Mouse (Mus musculus) embryonic facial prominence, embryonic 13.5 days (tissue): Measurements from ENCODE around the gene Defb26. TPM values are rescaled to one million over a fixed set of nuclear protein-coding genes. Genes with fewer than 3 reads are reported as not detected.

Experiments
- ATAC-seq: fragments of 200-750 bp; cut with Nextera tagmentation; 2 replicates; pipeline ENCODE4 v1.8.0; 2017; ENCODE audit warnings: low read depth; ENCODE audit not compliant: insufficient number of reproducible peaks, insufficient read depth, low FRiP score, low TSS enrichment
- H3K27ac ChIP-seq: fragments of 300-500 bp; sonication (generic); 2 replicates; pipeline ENCODE4 v1.5.1; 2015; ENCODE audit warnings: moderate library complexity, mild to moderate bottlenecking, inconsistent platforms
- H3K27me3 ChIP-seq: fragments of 300-500 bp; sonication (generic); 2 replicates; pipeline ENCODE4 v1.6.1; 2015; ENCODE audit warnings: mild to moderate bottlenecking, inconsistent platforms
- H3K36me3 ChIP-seq: fragments of 300-500 bp; sonication (generic); 2 replicates; pipeline ENCODE4 v1.6.1; 2015; ENCODE audit warnings: mild to moderate bottlenecking, inconsistent platforms
- H3K4me1 ChIP-seq: fragments of 300-500 bp; sonication (generic); 2 replicates; pipeline ENCODE4 v1.6.1; 2015; ENCODE audit warnings: inconsistent platforms
- H3K4me2 ChIP-seq: fragments of 300-500 bp; sonication (generic); 2 replicates; pipeline ENCODE4 v1.6.1; 2015; ENCODE audit warnings: moderate library complexity, mild to moderate bottlenecking, inconsistent platforms
- H3K4me3 ChIP-seq: fragments of 300-500 bp; sonication (generic); 2 replicates; pipeline ENCODE4 v1.5.1; 2015; ENCODE audit warnings: mild to moderate bottlenecking, inconsistent platforms
- H3K9ac ChIP-seq: fragments of 300-500 bp; sonication (generic); 2 replicates; pipeline ENCODE4 v1.6.1; 2015; ENCODE audit warnings: mild to moderate bottlenecking, inconsistent platforms
- H3K9me3 ChIP-seq: fragments of 300-500 bp; sonication (generic); 2 replicates; pipeline ENCODE4 v1.6.1; 2016; ENCODE audit warnings: inconsistent platforms
- WGBS: fragments of 180-500 bp; shearing (Covaris S2); methylation state at CpG from one replicate; pipeline ENCODE4 v1.1.7; 2015; ENCODE audit warnings: mixed read lengths; 5-methylcytosine and 5-hydroxymethylcytosine counted together
- polyA plus RNA-seq: library from polyadenylated mRNA; unstranded; fragments of >200 nt; fragmentation: Nextera tagmentation; extraction: Ambion mirVana; gene quantifications from 2 replicates; pipeline ENCODE4 v1.2.1, GENCODE M21; 2015

Gene Defb26
- polyA plus RNA-seq, 1 experiment from 2014 or later, result not detected

DNA sequence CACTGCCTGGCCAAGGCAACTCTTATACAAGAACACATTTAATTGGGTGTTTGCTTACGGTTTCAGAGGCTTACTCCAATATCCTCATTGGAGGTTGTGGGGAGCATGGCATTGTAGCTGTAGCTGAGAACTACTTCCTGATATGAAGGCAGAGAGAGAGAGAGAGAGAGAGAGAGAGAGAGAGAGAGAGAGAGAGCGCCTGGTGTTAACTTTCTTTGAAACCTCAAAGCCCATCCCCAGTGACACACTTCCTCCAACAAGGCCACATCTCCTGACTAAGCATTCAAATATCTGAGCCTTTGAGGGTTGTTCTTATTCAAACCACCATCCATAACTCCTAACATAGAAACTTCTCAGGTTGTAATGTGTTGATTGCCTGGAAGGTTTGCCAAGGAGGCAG is 7.5 kb downstream of the Defb26 start:
- no peak for ATAC-seq
- no peak overlapping the region for H3K4me3 ChIP-seq
- H3K27me3 ChIP-seq, result no peaks in the 10 kb centered on the region
- no peak overlapping the region for H3K9ac ChIP-seq
- H3K27ac ChIP-seq, result no peak overlapping the region
- 76% methylated on average over 2 of the region's 2 CpGs for WGBS
- H3K4me1 ChIP-seq, result no peaks in the 10 kb centered on the region
- no peaks in the 10 kb centered on the region for H3K9me3 ChIP-seq
- H3K4me2 ChIP-seq, result no peak overlapping the region
- H3K36me3 ChIP-seq, result no peaks in the 10 kb centered on the region

DNA sequence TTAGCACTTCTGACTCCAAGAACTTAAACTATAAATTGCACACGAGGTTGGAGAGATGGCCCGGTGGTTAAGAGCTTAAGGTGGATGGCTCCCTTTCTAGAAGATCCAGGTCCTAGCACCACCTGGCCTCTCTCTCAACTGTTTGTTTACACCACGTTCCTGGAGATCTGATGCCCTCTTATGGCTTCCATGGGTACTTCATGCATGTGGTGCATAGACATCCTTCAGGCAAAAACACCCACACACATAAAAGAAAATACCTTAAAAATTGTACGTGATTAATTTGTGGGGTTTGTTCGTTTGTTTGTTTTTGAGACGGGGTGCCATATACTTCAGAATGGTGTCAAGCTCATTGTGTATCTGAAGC is 10.6 kb downstream of the Defb26 start:
- ATAC-seq, result no peak
- 75% methylated on average over 6 of the region's 6 CpGs for WGBS
- H3K4me3 ChIP-seq, result no peak overlapping the region
- no peaks in the 10 kb centered on the region for H3K36me3 ChIP-seq
- H3K27me3 ChIP-seq, result no peaks in the 10 kb centered on the region
- H3K9ac ChIP-seq, result no peak overlapping the region
- no peaks in the 10 kb centered on the region for H3K9me3 ChIP-seq
- no peak overlapping the region for H3K27ac ChIP-seq
- H3K4me1 ChIP-seq, result no peaks in the 10 kb centered on the region
- H3K4me2 ChIP-seq, result no peak overlapping the region

DNA sequence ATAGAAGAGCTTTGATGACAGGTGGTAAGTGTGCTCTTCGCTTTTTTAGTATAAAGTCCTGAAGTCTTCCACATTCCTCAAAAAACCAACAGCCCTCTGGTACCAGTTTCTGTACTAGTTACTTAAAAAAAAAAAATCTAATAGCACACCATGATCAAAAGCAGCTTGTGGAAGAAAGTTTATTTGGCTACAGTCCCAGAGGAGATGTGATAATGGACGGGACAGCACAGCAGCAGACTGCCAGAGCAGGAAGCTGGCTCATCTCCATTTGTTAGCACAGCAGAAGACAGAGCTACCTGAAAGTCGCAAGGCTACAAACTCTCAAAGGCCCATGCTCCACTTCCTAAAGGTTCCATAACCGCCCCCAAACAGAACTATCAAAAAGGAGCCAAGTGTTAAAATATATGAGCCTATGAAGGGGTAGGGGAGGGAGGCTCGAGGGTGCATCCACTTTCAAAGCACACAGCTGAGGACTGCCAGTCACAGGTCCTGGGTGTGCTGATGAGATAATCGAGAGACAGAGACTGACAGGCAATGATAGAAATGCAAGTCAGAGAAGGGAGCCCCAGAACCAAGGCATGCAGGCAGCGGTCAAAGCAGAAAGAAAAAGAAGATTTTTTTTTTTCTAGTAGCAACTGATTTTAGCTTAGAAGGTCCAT is 11.2 kb downstream of the Defb26 start:
- no peak overlapping the region for H3K9ac ChIP-seq
- no peaks in the 10 kb centered on the region for H3K4me1 ChIP-seq
- H3K27ac ChIP-seq, result no peak overlapping the region
- H3K9me3 ChIP-seq, result no peaks in the 10 kb centered on the region
- H3K27me3 ChIP-seq, result no peaks in the 10 kb centered on the region
- no peak overlapping the region for H3K4me2 ChIP-seq
- H3K36me3 ChIP-seq, result no peaks in the 10 kb centered on the region
- no peak for ATAC-seq
- 74% methylated on average over 7 of the region's 7 CpGs for WGBS
- H3K4me3 ChIP-seq, result no peak overlapping the region

- Histone ChIP-seq H3K9ac (no peak overlapping the region), H3K27me3 (no peaks in the 10 kb centered on the region), H3K4me2 (no peak overlapping the region), H3K4me3 (no peak overlapping the region), H3K9me3 (no peaks in the 10 kb centered on the region), H3K36me3 (no peaks in the 10 kb centered on the region), H3K27ac (no peak overlapping the region), H3K4me1 (no peaks in the 10 kb centered on the region)
- ATAC-seq, result no peak
- WGBS, result 74% methylated on average over 6 of the region's 6 CpGs
Observed at GRCm38 (mm10) chr2:152498020-152498419, 13.5 kb downstream of the Defb26 start.

DNA sequence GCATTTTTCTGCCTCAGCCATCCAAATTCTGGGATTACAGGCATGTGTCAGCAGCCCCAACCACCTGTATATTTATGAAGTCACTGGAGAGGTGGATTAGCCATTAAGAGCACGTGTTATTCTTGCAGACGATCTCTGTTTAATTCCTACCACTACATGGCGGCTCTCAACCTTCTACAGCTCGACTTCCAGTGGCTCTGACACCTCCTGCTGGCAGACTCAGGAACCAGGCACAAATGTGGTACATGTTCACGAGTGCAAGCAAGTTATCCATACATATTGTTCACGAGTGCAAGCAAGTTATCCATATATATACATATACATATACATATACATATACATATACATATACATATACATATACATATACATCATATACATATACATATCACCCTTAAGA is 18.3 kb downstream of the Defb26 start:
- no peak overlapping the region for H3K4me2 ChIP-seq
- H3K27me3 ChIP-seq, result no peaks in the 10 kb centered on the region
- no peak overlapping the region for H3K4me3 ChIP-seq
- H3K9me3 ChIP-seq, result no peaks in the 10 kb centered on the region
- H3K9ac ChIP-seq, result no peak overlapping the region
- no peaks in the 10 kb centered on the region for H3K4me1 ChIP-seq
- no peak for ATAC-seq
- 74% methylated on average over 6 of the region's 6 CpGs for WGBS
- no peaks in the 10 kb centered on the region for H3K36me3 ChIP-seq
- H3K27ac ChIP-seq, result no peak overlapping the region

- H3K36me3 ChIP-seq, result no peaks in the 10 kb centered on the region
- no peak within 1 kb of the TSS for H3K4me2 ChIP-seq
- no peak for ATAC-seq
- no peaks in the 10 kb centered on the region for H3K27me3 ChIP-seq
- no peak within 1 kb of the TSS for H3K4me3 ChIP-seq
- no peaks in the 10 kb centered on the region for H3K9me3 ChIP-seq
- no peak within 1 kb of the TSS for H3K9ac ChIP-seq
- H3K27ac ChIP-seq, result no peak within 1 kb of the TSS
- no peaks in the 10 kb centered on the region for H3K4me1 ChIP-seq
Observed at GRCm38 (mm10) chr2:152490038-152490437, 21.5 kb downstream of the Defb26 start, which contains the start of gene Defb22. Gene Defb22 (minus strand): TSS chr2:152490138.

DNA sequence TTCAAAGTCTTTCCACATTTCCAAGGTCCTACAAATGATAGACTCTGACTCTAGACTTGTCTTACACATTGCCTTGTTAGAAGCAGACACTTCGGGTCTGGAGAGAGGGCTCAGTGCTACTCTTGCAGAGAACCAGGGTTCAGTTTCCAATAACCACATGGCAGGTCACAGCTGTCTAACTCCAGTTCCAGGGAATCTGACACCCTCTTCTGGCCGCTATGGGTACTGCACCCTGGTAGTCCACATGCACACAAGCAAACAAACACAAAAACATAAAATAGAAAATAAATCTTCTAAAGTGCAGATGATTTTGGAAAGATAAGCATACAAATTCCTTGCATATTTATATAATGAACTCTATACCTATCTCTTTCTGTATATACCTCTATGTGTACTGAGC is 24.5 kb downstream of the Defb26 start:
- no peaks in the 10 kb centered on the region for H3K9me3 ChIP-seq
- no peaks in the 10 kb centered on the region for H3K27me3 ChIP-seq
- 74% methylated on average over 2 of the region's 2 CpGs for WGBS
- no peaks in the 10 kb centered on the region for H3K36me3 ChIP-seq
- no peaks in the 10 kb centered on the region for H3K4me1 ChIP-seq
- H3K9ac ChIP-seq, result no peak overlapping the region
- no peak overlapping the region for H3K4me2 ChIP-seq
- H3K27ac ChIP-seq, result no peak overlapping the region
- ATAC-seq, result no peak
- no peak overlapping the region for H3K4me3 ChIP-seq

DNA sequence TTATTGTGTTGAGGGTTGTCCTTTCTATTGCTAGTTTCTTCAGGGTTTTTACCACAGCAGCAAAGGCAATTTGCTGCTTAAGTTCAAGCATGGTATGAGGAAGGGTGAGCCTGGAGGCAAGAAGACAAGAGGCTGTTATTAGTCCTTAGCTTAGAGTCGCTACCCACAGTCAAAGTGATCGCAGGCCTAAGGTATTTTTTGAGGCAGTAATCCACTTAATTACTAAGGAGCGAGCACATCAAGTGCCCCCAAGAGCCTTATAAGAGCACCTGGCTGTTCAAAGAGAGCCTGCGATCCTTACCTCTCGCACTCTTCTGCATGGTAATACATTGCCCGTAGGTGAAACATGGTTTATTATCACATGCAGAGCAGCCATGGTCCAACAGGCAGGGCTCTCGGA is 29.8 kb downstream of the Defb26 start:
- Histone ChIP-seq H3K36me3 (no peaks in the 10 kb centered on the region), H3K4me2 (no peak overlapping the region), H3K4me3 (no peak overlapping the region), H3K27me3 (no peaks in the 10 kb centered on the region), H3K4me1 (no peaks in the 10 kb centered on the region), H3K9ac (no peak overlapping the region), H3K27ac (no peak overlapping the region), H3K9me3 (no peaks in the 10 kb centered on the region)
- 70% methylated on average over 7 of the region's 7 CpGs for WGBS
- no peak for ATAC-seq

DNA sequence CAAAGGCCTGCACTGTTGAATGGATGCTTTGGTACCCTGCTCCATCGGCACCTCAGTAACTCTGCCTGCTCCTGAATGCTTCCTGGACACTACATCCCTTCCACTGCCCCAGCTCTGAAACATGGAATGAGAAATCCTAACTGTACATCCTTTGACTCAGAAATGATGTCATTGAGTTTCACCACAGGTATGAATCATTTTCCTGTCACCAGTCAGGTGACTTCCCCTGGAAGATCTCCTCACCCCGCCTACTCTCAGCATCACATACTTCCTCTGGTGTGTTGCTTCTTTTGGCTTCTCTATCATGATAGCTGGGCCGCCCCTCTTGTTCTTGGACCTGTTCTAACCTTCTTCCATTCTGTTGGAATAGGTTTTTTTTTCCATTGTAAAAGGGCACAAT is 30.6 kb downstream of the Defb26 start:
- H3K4me1 ChIP-seq, result no peaks in the 10 kb centered on the region
- no peak for ATAC-seq
- H3K9ac ChIP-seq, result no peak overlapping the region
- no peaks in the 10 kb centered on the region for H3K9me3 ChIP-seq
- WGBS, result 87% methylated on average over 3 of the region's 3 CpGs
- no peak overlapping the region for H3K4me3 ChIP-seq
- no peaks in the 10 kb centered on the region for H3K36me3 ChIP-seq
- no peak overlapping the region for H3K27ac ChIP-seq
- no peak overlapping the region for H3K4me2 ChIP-seq
- H3K27me3 ChIP-seq, result no peaks in the 10 kb centered on the region

DNA sequence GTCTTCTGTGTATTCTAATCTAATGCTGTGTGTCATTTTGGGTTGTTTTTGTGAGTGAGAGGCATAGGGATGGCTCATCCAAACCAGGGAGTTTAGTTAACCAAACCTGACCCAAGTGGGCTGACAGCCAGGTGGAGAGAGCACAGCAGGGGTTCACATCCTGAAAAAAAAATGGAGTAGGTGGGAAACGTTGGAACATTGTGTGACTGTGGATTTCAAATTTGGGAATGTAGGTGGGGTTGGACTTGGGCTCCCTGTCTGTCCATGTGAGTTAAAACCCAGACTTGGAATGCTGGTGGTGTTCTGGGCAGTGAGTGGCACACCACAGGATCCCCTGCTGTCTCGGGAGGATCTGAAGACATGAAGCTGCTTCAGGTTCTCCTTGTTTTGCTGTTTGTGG is 34.7 kb downstream of the Defb26 start, which contains the start of gene Defb20:
Gene Defb20 (plus strand): TSS at position 301 of the 400 bp plus-strand sequence.
- ATAC-seq, result no peak
- WGBS, result 65% methylated on average over 2 of the region's 2 CpGs
- Histone ChIP-seq H3K27ac (no peak within 1 kb of the TSS), H3K27me3 (no peaks in the 10 kb centered on the region), H3K4me1 (no peaks in the 10 kb centered on the region), H3K4me3 (no peak within 1 kb of the TSS), H3K9me3 (no peaks in the 10 kb centered on the region), H3K4me2 (no peak within 1 kb of the TSS), H3K36me3 (no peaks in the 10 kb centered on the region), H3K9ac (no peak within 1 kb of the TSS)

DNA sequence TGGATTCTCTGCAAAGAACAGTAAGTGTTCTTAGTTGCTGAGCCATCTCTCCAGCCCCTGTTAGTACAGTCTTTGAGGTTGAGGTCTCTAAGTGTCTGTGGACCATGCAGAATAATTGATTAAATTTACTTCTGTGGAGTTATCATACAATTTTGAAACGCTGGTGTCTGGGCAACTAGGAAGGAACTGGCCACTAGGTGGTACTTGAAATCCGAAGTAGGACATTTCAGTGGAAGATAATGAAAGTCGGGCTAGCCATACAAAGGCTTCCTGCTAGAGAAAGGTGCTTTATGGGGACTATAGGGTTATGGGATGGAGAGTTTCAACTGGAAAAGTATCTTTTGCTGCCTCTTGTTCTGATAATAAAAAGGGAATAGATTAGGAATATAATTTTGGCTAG is 39.1 kb downstream of the Defb26 start:
- ATAC-seq, result no peak
- Histone ChIP-seq H3K4me1 (no peaks in the 10 kb centered on the region), H3K27ac (no peak overlapping the region), H3K9ac (no peak overlapping the region), H3K27me3 (no peaks in the 10 kb centered on the region), H3K4me2 (no peak overlapping the region), H3K36me3 (no peaks in the 10 kb centered on the region), H3K4me3 (no peak overlapping the region), H3K9me3 (no peaks in the 10 kb centered on the region)
- WGBS, result 27% methylated on average over 3 of the region's 3 CpGs

GRCm38 (mm10) chr2:152470973-152471372 is 40.5 kb downstream of the Defb26 start:
- 32% methylated on average over 7 of the region's 7 CpGs for WGBS
- ATAC-seq, result no peak
- H3K4me1 ChIP-seq, result no peaks in the 10 kb centered on the region

More at GRCm38 (mm10) chr2:152470973-152471372, 40.5 kb downstream of the Defb26 start:
- Histone ChIP-seq H3K9ac (no peak overlapping the region), H3K27ac (no peak overlapping the region), H3K9me3 (no peaks in the 10 kb centered on the region), H3K36me3 (no peaks in the 10 kb centered on the region), H3K4me2 (no peak overlapping the region), H3K27me3 (no peaks in the 10 kb centered on the region), H3K4me3 (no peak overlapping the region)
